Mouse (Mus musculus): ENCODE measurements around the gene Kat6b.

DNA sequence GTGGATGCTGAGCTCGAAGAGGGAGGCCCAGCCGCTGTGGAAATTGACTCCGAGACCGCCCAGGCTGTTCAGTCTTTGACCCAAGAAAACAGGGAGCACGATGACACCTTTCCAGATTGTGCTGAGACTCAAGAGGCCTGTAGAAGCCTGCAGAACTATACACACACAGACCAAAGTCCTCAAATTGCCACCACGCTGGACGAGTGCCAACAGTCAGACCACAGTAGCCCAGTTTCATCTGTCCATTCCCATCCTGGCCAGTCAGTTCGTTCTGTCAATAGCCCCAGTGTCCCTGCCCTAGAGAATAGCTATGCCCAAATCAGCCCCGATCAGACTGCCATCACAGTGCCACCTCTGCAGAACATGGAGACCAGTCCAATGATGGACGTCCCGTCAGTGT lies 188.0 kb downstream of the Kat6b start:
- no peak for TF ChIP-seq CTCF (IDR thresholded peaks at IDR 0.05; ENCODE audit: borderline replicate concordance, insufficient read depth, low read depth, low read length)
- TF ChIP-seq POLR2A (IDR thresholded peaks at IDR 0.05; ENCODE audit: borderline replicate concordance, insufficient read depth, low read length) = no peak
